ENCODE assay signal across 1 mouse cellular context in the genomic region with DNA sequence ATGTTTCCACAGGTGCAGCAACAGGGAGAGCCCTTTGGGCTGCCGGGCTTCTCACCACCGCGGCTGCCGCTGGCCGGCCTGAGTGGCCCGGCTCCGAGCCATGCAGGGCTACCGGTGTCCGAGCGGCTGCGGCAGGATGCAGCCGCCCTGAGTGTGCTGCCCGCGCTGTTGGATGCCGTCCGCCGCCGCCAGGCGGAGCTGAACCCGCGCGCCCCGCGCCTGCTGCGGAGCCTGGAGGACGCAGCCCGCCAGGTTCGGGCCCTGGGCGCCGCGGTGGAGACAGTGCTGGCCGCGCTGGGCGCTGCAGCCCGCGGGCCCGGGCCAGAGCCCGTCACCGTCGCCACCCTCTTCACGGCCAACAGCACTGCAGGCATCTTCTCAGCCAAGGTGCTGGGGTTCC.
TF ChIP-seq lines count a peak whose summit lies in the region.

No protein-coding gene starts in this region.

TF ChIP-seq in CH12.LX, 34 proteins besides CTCF, POLR2A, EP300 and RAD21:
- TF ChIP-seq UBTF (IDR thresholded peaks at IDR 0.05; ENCODE audit: low read depth, low read length) (peak; percentile 55; the same call in 1 of the 2 replicates), MAZ (IDR thresholded peaks at IDR 0.05; ENCODE audit: low read depth, low read length) (no peak), SMC3 (IDR thresholded peaks at IDR 0.05; ENCODE audit: low read depth, low read length) (0 out of 2 replicates have a peak, but pooled peaks have one; percentile 10)
